Comparison of ENCODE assay signal across 16 mouse cellular contexts in genomic region chr8:72579374-72579773, GRCm38 (mm10). TPM values are rescaled to one million over a fixed set of nuclear protein-coding genes. Genes with fewer than 3 reads are reported as not detected.
A peak's percentile ranks its signal among the peaks of the same experiment; 100 is the strongest.
DNase-seq lines count a peak whose midpoint lies in the region; ATAC-seq and TF ChIP-seq lines count a peak whose summit lies in the region.
"Had no signal": no experiment of that assay in that cellular context is flagged by ENCODE, and none has a peak within 500 bp of the region (broad histone marks: within the 10 kb centered on the region; RNA-seq: fewer than 3 reads in every experiment).

No protein-coding gene starts in this region.

- H3K4me3 ChIP-seq in gastrocnemius, adult 2 months: peak overlapping the region; percentile 55
- H3K4me3 ChIP-seq in kidney, postnatal 0 days (replicated peaks; ENCODE audit: low read depth, low read length): no peak overlapping the region
- H3K4me3 ChIP-seq in kidney, embryonic 14.5 days (ENCODE audit: low read length): no peak overlapping the region
- no peak overlapping the region for H3K4me3 ChIP-seq in stomach, postnatal 0 days (ENCODE audit: low read depth, low read length)
- H3K4me3 ChIP-seq: embryonic facial prominence, embryonic 10.5 days; forebrain, embryonic 15.5 days; hindbrain, embryonic 12.5 days; midbrain, embryonic 13.5 days had no signal

- no peak overlapping the region for H3K4me2 ChIP-seq in kidney, postnatal 0 days (ENCODE audit: low read length)
- no peak overlapping the region for H3K4me2 ChIP-seq in kidney, embryonic 14.5 days (replicated peaks; ENCODE audit: low read depth, low read length)
- no peak overlapping the region for H3K4me2 ChIP-seq in stomach, postnatal 0 days (replicated peaks; ENCODE audit: low read depth)
- H3K4me2 ChIP-seq: forebrain, embryonic 15.5 days; hindbrain, embryonic 12.5 days; midbrain, embryonic 13.5 days had no signal

- H3K9ac ChIP-seq in kidney, postnatal 0 days (ENCODE audit: low read depth, low read length): no peak overlapping the region
- no peak overlapping the region for H3K9ac ChIP-seq in kidney, embryonic 14.5 days (ENCODE audit: low read depth, low read length)
- no peak overlapping the region for H3K9ac ChIP-seq in stomach, postnatal 0 days (ENCODE audit: low read length)
- H3K9ac ChIP-seq: forebrain, embryonic 15.5 days; hindbrain, embryonic 12.5 days; midbrain, embryonic 13.5 days had no signal

- DNase-seq in gastrocnemius, adult 2 months: peak; percentile 56
- no peak for DNase-seq in gastrocnemius, postnatal 10 days
- no peak for DNase-seq in kidney, postnatal 0 days (ENCODE audit: low spot score)
- peak; percentile 32 for DNase-seq in ZHBTc4 (ENCODE audit: low read depth, low spot score)
- DNase-seq in stomach, postnatal 0 days (ENCODE audit: low spot score): no peak
- no peak for DNase-seq in retina, postnatal 1 day
- DNase-seq: adrenal gland, postnatal 14 days; kidney, adult 18-20 months; kidney, postnatal 10 days; lung, adult 18-20 months; thymus, postnatal 25 days had no signal

- H3K27me3 ChIP-seq in kidney, postnatal 0 days (ENCODE audit: insufficient read depth, low read length): no peaks in the 10 kb centered on the region
- H3K27me3 ChIP-seq in kidney, embryonic 14.5 days (ENCODE audit: control insufficient read depth, insufficient read depth, low read length): no peaks in the 10 kb centered on the region
- no peaks in the 10 kb centered on the region for H3K27me3 ChIP-seq in stomach, postnatal 0 days (ENCODE audit: control insufficient read depth, insufficient read depth, low read length)
- H3K27me3 ChIP-seq: forebrain, embryonic 15.5 days; hindbrain, embryonic 12.5 days; midbrain, embryonic 13.5 days had no signal

- TF ChIP-seq EP300 in stomach, postnatal 0 days (optimal IDR thresholded peaks at IDR 0.05): no peak

- 0 out of 2 replicates have a peak, but pooled peaks cover 3% of the 10 kb centered on the region for H3K36me3 ChIP-seq in kidney, postnatal 0 days (ENCODE audit: insufficient read depth, low read length)
- no peaks in the 10 kb centered on the region for H3K36me3 ChIP-seq in kidney, embryonic 14.5 days (ENCODE audit: control insufficient read depth, insufficient read depth, low read length)
- H3K36me3 ChIP-seq in stomach, postnatal 0 days (ENCODE audit: control insufficient read depth, insufficient read depth, low read length): no peaks in the 10 kb centered on the region
- H3K36me3 ChIP-seq: embryonic facial prominence, embryonic 10.5 days had no signal

- no peaks in the 10 kb centered on the region for H3K9me3 ChIP-seq in kidney, postnatal 0 days (replicated peaks; ENCODE audit: low read length)
- no peaks in the 10 kb centered on the region for H3K9me3 ChIP-seq in kidney, embryonic 14.5 days (ENCODE audit: control insufficient read depth, low read length)
- H3K9me3 ChIP-seq in stomach, postnatal 0 days (ENCODE audit: control insufficient read depth, low read length): no peaks in the 10 kb centered on the region
- H3K9me3 ChIP-seq: embryonic facial prominence, embryonic 10.5 days; forebrain, embryonic 15.5 days; hindbrain, embryonic 12.5 days; midbrain, embryonic 13.5 days had no signal

- TF ChIP-seq CTCF in gastrocnemius, adult 2 months (IDR thresholded peaks at IDR 0.05): no peak
- peak; percentile 16; the same call in 1 of the 2 replicates for TF ChIP-seq CTCF in kidney, postnatal 0 days (IDR thresholded peaks at IDR 0.05; ENCODE audit: low read depth)
- peak; percentile 32; the same call in 1 of the 2 replicates for TF ChIP-seq CTCF in stomach, postnatal 0 days (IDR thresholded peaks at IDR 0.05; ENCODE audit: low read depth)

- intact Hi-C loops in gastrocnemius, adult 2 months (cut with DNase I): no loop called here

- no peak for ATAC-seq in kidney, postnatal 0 days (replicated peaks; ENCODE audit: low FRiP score, low read depth)
- ATAC-seq in kidney, embryonic 14.5 days (ENCODE audit: low FRiP score, low TSS enrichment): no peak
- ATAC-seq in stomach, postnatal 0 days (ENCODE audit: low FRiP score, low TSS enrichment): no peak
- ATAC-seq: forebrain, embryonic 15.5 days; midbrain, embryonic 13.5 days had no signal

- 76% methylated on average over 9 of the region's 9 CpGs for WGBS in kidney, postnatal 0 days
- WGBS in kidney, embryonic 14.5 days: 73% methylated on average over 9 of the region's 9 CpGs
- 62% methylated on average over 9 of the region's 9 CpGs for whole genome bisulfite sequencing in stomach, postnatal 0 days

- H3K27ac ChIP-seq in gastrocnemius, adult 2 months: peak overlapping the region; percentile 99
- H3K27ac ChIP-seq in kidney, postnatal 0 days: no peak overlapping the region
- H3K27ac ChIP-seq in kidney, embryonic 14.5 days (ENCODE audit: low read depth, low read length): no peak overlapping the region
- no peak overlapping the region for H3K27ac ChIP-seq in stomach, postnatal 0 days (replicated peaks)
- H3K27ac ChIP-seq: embryonic facial prominence, embryonic 10.5 days; forebrain, embryonic 15.5 days; hindbrain, embryonic 12.5 days; midbrain, embryonic 13.5 days had no signal

- H3K4me1 ChIP-seq in kidney, postnatal 0 days (replicated peaks; ENCODE audit: insufficient read depth, low read length): no peaks in the 10 kb centered on the region
- H3K4me1 ChIP-seq in kidney, embryonic 14.5 days (ENCODE audit: control insufficient read depth, insufficient read depth, low read length): no peaks in the 10 kb centered on the region
- no peaks in the 10 kb centered on the region for H3K4me1 ChIP-seq in stomach, postnatal 0 days (replicated peaks; ENCODE audit: control insufficient read depth, insufficient read depth)
- H3K4me1 ChIP-seq: embryonic facial prominence, embryonic 10.5 days; forebrain, embryonic 15.5 days; hindbrain, embryonic 12.5 days; midbrain, embryonic 13.5 days had no signal

RNA-seq across cellular contexts. Expression of gene Tmem38a, which starts 7.5 kb away (rescaled TPM):
- total RNA-seq in gastrocnemius, adult 2 months (2021): 1,000 to 10,000 TPM; 1,184 to 1,285 TPM
- total RNA-seq in gastrocnemius, postnatal 10 days (2021): 100 to 1,000 TPM; 824 to 997 TPM
- polyA plus RNA-seq in kidney, postnatal 0 days (2015; fragmentation: Nextera tagmentation; extraction: Ambion mirVana): 19.3 and 23.0 TPM in 2 replicates
- polyA plus RNA-seq in kidney, embryonic 14.5 days (2014; fragmentation: Nextera tagmentation; extraction: Ambion mirVana): 13.5 and 17.0 TPM in 2 replicates
- 12.5 and 14.4 TPM in 2 replicates for polyA plus RNA-seq in stomach, postnatal 0 days (2015; fragmentation: Nextera tagmentation; extraction: Ambion mirVana)

RNA-seq across cellular contexts. Expression of gene Smim7, which starts 8.5 kb away (rescaled TPM):
- 10 to 100 TPM; 64.8 to 65.9 TPM for total RNA-seq in gastrocnemius, adult 2 months (2021)
- 100 to 1,000 TPM in 1 of 2 experiments, 10 to 100 TPM in 1; 89.9 to 102 TPM for total RNA-seq in gastrocnemius, postnatal 10 days (2021)
- 144 and 151 TPM in 2 replicates for polyA plus RNA-seq in kidney, postnatal 0 days (2015; fragmentation: Nextera tagmentation; extraction: Ambion mirVana)
- polyA plus RNA-seq in kidney, embryonic 14.5 days (2014; fragmentation: Nextera tagmentation; extraction: Ambion mirVana): 129 and 142 TPM in 2 replicates
- polyA plus RNA-seq in stomach, postnatal 0 days (2015; fragmentation: Nextera tagmentation; extraction: Ambion mirVana): 117 and 118 TPM in 2 replicates

RNA-seq across cellular contexts. Expression of gene Med26, which starts 31.3 kb away (rescaled TPM):
- 10 to 100 TPM in 1 of 2 experiments, 1 to 10 TPM in 1; 7.0 to 17.2 TPM for total RNA-seq in gastrocnemius, adult 2 months (2021)
- 1 to 10 TPM; 7.0 to 9.3 TPM for total RNA-seq in gastrocnemius, postnatal 10 days (2021)
- polyA plus RNA-seq in kidney, postnatal 0 days (2015; fragmentation: Nextera tagmentation; extraction: Ambion mirVana): 11.9 and 12.2 TPM in 2 replicates
- polyA plus RNA-seq in kidney, embryonic 14.5 days (2014; fragmentation: Nextera tagmentation; extraction: Ambion mirVana): 11.1 and 15.8 TPM in 2 replicates
- polyA plus RNA-seq in stomach, postnatal 0 days (2015; fragmentation: Nextera tagmentation; extraction: Ambion mirVana): 7.1 and 7.4 TPM in 2 replicates

Comparison
In these comparisons a context has a peak if more than half of its experiments do, and no peak if none do; other contexts are left out.
1. DNase-seq: peak in gastrocnemius, adult 2 months (single experiment) and ZHBTc4 (single experiment); none in gastrocnemius, postnatal 10 days (single experiment), kidney, postnatal 0 days (single experiment), stomach, postnatal 0 days (single experiment) and retina, postnatal 1 day (single experiment).